Mouse (Mus musculus): ENCODE data around the gene Hddc3. TPM values are rescaled to one million over a fixed set of nuclear protein-coding genes. Genes with fewer than 3 reads are reported as not detected.

Gene Hddc3
- polyA plus RNA-seq, 1 experiment from 2014 or later: 8.6 TPM

GRCm38 (mm10) chr7:80375376-80376039 lies 32.6 kb downstream of the Hddc3 start:
- DNase-seq (ENCODE audit: low spot score): no peak
- Histone ChIP-seq H3K4me1 (replicated peaks; ENCODE audit: control insufficient read depth, insufficient read depth) (no peaks in the 10 kb centered on the region), H3K27me3 (ENCODE audit: control insufficient read depth, insufficient read depth, low read length) (no peaks in the 10 kb centered on the region), H3K36me3 (ENCODE audit: control insufficient read depth, insufficient read depth, low read length) (peaks cover 4% of the 10 kb centered on the region; the same call in 1 of the 2 replicates), H3K9me3 (ENCODE audit: control insufficient read depth, low read length) (no peaks in the 10 kb centered on the region), H3K4me2 (replicated peaks; ENCODE audit: low read depth) (no peak overlapping the region), H3K9ac (ENCODE audit: low read length) (no peak overlapping the region), H3K27ac (replicated peaks) (no peak overlapping the region), H3K4me3 (ENCODE audit: low read depth, low read length) (no peak overlapping the region)
- WGBS: 68% methylated on average over 9 of the region's 9 CpGs
- no peak for TF ChIP-seq CTCF (IDR thresholded peaks at IDR 0.05; ENCODE audit: low read depth)
- TF ChIP-seq EP300 (optimal IDR thresholded peaks at IDR 0.05): no peak
- peak; percentile 50 for ATAC-seq (ENCODE audit: low FRiP score, low TSS enrichment)

GRCm38 (mm10) chr7:80376192-80376591 lies 33.3 kb downstream of the Hddc3 start:
- no peak for TF ChIP-seq CTCF (IDR thresholded peaks at IDR 0.05; ENCODE audit: low read depth)
- no peak for TF ChIP-seq EP300 (optimal IDR thresholded peaks at IDR 0.05)
- ATAC-seq (ENCODE audit: low FRiP score, low TSS enrichment): no peak
- WGBS: 82% methylated on average over 10 of the region's 10 CpGs

GRCm38 (mm10) chr7:80377471-80377870 lies 34.6 kb downstream of the Hddc3 start:
- 31% methylated on average over 6 of the region's 6 CpGs for WGBS
- H3K4me3 ChIP-seq (ENCODE audit: low read depth, low read length): no peak overlapping the region
- H3K27ac ChIP-seq (replicated peaks): no peak overlapping the region
- H3K4me2 ChIP-seq (replicated peaks; ENCODE audit: low read depth): no peak overlapping the region
- peak; percentile 83 for DNase-seq (ENCODE audit: low spot score)
- TF ChIP-seq EP300 (optimal IDR thresholded peaks at IDR 0.05) (no peak), CTCF (IDR thresholded peaks at IDR 0.05; ENCODE audit: low read depth) (peak; percentile 93)
- H3K9me3 ChIP-seq (ENCODE audit: control insufficient read depth, low read length): no peaks in the 10 kb centered on the region
- H3K27me3 ChIP-seq (ENCODE audit: control insufficient read depth, insufficient read depth, low read length): no peaks in the 10 kb centered on the region
- H3K9ac ChIP-seq (ENCODE audit: low read length): no peak overlapping the region
- ATAC-seq (ENCODE audit: low FRiP score, low TSS enrichment): no peak
- no peaks in the 10 kb centered on the region for H3K4me1 ChIP-seq (replicated peaks; ENCODE audit: control insufficient read depth, insufficient read depth)
- peaks cover 4% of the 10 kb centered on the region; the same call in 1 of the 2 replicates for H3K36me3 ChIP-seq (ENCODE audit: control insufficient read depth, insufficient read depth, low read length)

More at GRCm38 (mm10) chr7:80376192-80376591, 33.3 kb downstream of the Hddc3 start:
- DNase-seq (ENCODE audit: low spot score): no peak
- H3K4me1 ChIP-seq (replicated peaks; ENCODE audit: control insufficient read depth, insufficient read depth): no peaks in the 10 kb centered on the region
- H3K9ac ChIP-seq (ENCODE audit: low read length): no peak overlapping the region
- peaks cover 4% of the 10 kb centered on the region; the same call in 1 of the 2 replicates for H3K36me3 ChIP-seq (ENCODE audit: control insufficient read depth, insufficient read depth, low read length)
- H3K27ac ChIP-seq (replicated peaks): no peak overlapping the region
- H3K9me3 ChIP-seq (ENCODE audit: control insufficient read depth, low read length): no peaks in the 10 kb centered on the region
- H3K4me3 ChIP-seq (ENCODE audit: low read depth, low read length): no peak overlapping the region
- no peaks in the 10 kb centered on the region for H3K27me3 ChIP-seq (ENCODE audit: control insufficient read depth, insufficient read depth, low read length)
- H3K4me2 ChIP-seq (replicated peaks; ENCODE audit: low read depth): no peak overlapping the region

- H3K4me2 ChIP-seq (replicated peaks; ENCODE audit: low read depth): no peak overlapping the region
- peaks cover 4% of the 10 kb centered on the region; the same call in 1 of the 2 replicates for H3K36me3 ChIP-seq (ENCODE audit: control insufficient read depth, insufficient read depth, low read length)
- ATAC-seq (ENCODE audit: low FRiP score, low TSS enrichment) (no peak), DNase-seq (ENCODE audit: low spot score) (peak; percentile 57)
- H3K4me1 ChIP-seq (replicated peaks; ENCODE audit: control insufficient read depth, insufficient read depth): no peaks in the 10 kb centered on the region
- H3K4me3 ChIP-seq (ENCODE audit: low read depth, low read length): no peak overlapping the region
- TF ChIP-seq EP300 (optimal IDR thresholded peaks at IDR 0.05) (no peak), CTCF (IDR thresholded peaks at IDR 0.05; ENCODE audit: low read depth) (peak; percentile 71)
- WGBS: 65% methylated on average over 13 of the region's 13 CpGs
- H3K27ac ChIP-seq (replicated peaks): no peak overlapping the region
- no peak overlapping the region for H3K9ac ChIP-seq (ENCODE audit: low read length)
- H3K9me3 ChIP-seq (ENCODE audit: control insufficient read depth, low read length): no peaks in the 10 kb centered on the region
- no peaks in the 10 kb centered on the region for H3K27me3 ChIP-seq (ENCODE audit: control insufficient read depth, insufficient read depth, low read length)
Measured at GRCm38 (mm10) chr7:80379531-80379930, 36.6 kb downstream of the Hddc3 start.

- no peak for TF ChIP-seq CTCF (IDR thresholded peaks at IDR 0.05; ENCODE audit: low read depth)
- no peak for TF ChIP-seq EP300 (optimal IDR thresholded peaks at IDR 0.05)
- H3K4me2 ChIP-seq (replicated peaks; ENCODE audit: low read depth): no peak overlapping the region
- H3K9ac ChIP-seq (ENCODE audit: low read length): no peak overlapping the region
- H3K27me3 ChIP-seq (ENCODE audit: control insufficient read depth, insufficient read depth, low read length): no peaks in the 10 kb centered on the region
- ATAC-seq (ENCODE audit: low FRiP score, low TSS enrichment) (no peak), DNase-seq (ENCODE audit: low spot score) (no peak)
- H3K27ac ChIP-seq (replicated peaks): no peak overlapping the region
- H3K36me3 ChIP-seq (ENCODE audit: control insufficient read depth, insufficient read depth, low read length): peaks cover 4% of the 10 kb centered on the region; the same call in 1 of the 2 replicates
- 77% methylated on average over 11 of the region's 11 CpGs for WGBS
- H3K4me3 ChIP-seq (ENCODE audit: low read depth, low read length): no peak overlapping the region
- H3K4me1 ChIP-seq (replicated peaks; ENCODE audit: control insufficient read depth, insufficient read depth): 0 out of 2 replicates have a peak, but pooled peaks cover 2% of the 10 kb centered on the region
- no peaks in the 10 kb centered on the region for H3K9me3 ChIP-seq (ENCODE audit: control insufficient read depth, low read length)
Measured at GRCm38 (mm10) chr7:80382919-80383318, 40.0 kb downstream of the Hddc3 start.

Measured in stomach, postnatal 0 days (tissue).